Mouse (Mus musculus) c-Kit-positive CD71-negative TER-119-negative erythroid progenitor cells, embryonic 14.5 days (primary cell): ENCODE measurements around the gene Arrb1.

Experiments used
- DNase-seq: peaks from one replicate; pipeline ENCODE4 v3.0.0-alpha.2; 2013; ENCODE audit warnings: low read depth

Arrb1 gene

DNA sequence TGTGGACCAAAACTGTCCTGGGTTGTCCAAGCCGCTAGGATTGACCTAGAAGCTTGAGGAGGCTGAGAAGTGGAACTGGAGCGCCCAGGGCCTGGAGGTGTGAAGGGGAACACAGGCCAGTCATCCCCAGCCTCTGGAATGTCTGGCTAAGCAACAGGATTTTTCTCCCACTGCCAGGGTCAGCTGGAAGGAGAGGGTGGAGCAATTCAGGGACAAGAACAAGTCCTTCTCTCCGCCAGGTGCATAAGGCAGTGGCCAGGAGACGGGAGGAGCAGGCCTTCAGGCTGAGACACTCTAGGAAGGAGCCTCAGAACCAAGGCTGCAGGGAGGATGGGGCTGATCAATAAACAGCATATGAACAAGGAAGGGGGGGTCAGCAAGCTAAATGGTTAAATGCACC lies 3.2 kb downstream of the Arrb1 start:
- DNase-seq: no peak

DNA sequence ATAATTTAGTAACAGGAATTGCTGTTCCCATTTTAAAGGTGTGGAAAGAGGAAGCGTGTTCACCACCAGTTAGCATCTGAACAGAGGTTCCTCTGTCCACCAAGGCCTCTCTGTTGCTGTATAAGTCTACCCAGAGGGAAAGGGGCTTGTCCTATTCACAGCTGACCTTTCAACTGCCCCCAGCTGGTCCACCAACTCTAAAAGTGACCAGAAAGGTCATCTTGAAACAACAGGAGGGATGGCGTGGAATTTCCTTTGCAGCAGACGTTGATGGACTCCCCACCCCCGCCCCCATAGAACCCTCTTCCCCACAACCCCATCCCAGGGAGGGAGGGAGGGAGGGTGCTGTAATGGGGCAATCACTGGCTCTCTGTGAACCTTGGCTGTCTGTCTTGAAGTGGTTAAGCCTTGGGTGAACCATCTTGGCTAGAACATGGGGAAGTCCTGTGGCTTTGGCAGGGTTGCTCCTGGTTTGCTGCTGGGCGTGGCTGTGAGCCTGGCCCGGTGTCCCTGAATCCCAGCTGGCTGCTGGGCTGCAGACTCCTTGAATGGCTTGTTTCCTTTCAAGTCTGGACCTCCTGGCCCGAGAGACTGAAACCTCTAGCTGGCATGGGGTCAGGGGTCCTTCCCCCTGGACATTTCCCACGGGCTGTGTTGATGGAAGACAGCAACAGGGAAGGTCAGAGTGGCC lies 4.1 kb downstream of the Arrb1 start:
- DNase-seq: no peak

DNA sequence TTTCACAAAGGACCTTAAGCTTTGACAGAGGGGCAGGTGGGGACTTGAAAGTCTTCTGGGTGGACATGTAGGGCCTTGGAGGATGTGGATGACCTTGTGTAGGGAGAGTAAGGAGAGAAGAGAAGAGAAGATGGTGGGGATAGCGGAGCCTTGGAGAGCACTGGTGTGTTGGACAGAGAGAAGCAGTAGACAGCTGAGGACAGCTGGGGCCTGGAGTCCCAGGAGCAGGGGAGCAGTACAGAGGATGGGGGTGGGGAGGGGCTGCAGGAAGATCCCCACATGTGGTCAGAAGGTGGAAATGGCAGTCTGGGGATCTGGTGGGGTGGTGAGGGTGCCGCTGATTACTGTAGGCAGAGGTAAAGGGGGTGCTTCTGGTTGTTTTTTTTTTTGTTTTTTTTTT lies 4.8 kb downstream of the Arrb1 start:
- DNase-seq: no peak

DNA sequence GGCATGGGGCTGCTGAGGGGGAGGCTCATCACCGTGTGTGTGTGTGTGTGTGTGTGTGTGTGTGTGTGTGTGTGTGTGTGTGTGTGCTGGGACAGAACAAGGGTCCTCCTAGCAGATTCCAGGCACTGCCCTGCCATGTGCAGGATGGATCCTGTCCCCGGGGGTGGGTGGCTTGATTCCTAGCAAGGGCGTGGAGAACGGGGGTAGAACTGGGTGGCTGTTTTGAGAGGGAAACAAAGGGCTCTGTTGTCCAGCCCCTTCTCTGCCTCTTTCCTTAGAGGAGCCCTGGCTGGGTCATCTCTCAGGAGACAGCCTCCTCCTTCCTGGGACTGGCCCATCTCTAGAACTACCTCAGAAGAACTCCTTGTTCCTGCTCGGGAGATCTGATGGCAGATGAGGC lies 5.9 kb downstream of the Arrb1 start:
- no peak for DNase-seq

DNA sequence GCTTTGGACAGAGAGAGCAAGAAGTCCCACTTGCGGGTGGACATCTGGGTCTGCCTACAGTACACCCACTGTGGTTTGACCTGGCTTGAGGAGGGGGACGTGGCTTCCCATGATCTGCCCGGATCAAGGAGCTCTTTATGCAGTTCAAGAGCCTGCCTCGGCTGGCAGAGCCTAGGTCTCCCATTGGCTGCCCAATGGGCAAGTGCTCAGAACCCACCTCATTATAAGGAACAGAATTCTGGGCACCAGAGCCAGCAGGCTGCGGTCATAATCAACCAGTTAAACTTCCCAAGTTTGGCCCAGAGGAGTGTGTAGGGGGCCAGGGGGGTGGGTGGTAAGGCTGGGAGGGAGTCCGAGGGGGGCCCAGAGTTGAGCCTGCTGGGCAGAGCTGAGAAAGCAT lies 9.0 kb downstream of the Arrb1 start:
- no peak for DNase-seq

DNA sequence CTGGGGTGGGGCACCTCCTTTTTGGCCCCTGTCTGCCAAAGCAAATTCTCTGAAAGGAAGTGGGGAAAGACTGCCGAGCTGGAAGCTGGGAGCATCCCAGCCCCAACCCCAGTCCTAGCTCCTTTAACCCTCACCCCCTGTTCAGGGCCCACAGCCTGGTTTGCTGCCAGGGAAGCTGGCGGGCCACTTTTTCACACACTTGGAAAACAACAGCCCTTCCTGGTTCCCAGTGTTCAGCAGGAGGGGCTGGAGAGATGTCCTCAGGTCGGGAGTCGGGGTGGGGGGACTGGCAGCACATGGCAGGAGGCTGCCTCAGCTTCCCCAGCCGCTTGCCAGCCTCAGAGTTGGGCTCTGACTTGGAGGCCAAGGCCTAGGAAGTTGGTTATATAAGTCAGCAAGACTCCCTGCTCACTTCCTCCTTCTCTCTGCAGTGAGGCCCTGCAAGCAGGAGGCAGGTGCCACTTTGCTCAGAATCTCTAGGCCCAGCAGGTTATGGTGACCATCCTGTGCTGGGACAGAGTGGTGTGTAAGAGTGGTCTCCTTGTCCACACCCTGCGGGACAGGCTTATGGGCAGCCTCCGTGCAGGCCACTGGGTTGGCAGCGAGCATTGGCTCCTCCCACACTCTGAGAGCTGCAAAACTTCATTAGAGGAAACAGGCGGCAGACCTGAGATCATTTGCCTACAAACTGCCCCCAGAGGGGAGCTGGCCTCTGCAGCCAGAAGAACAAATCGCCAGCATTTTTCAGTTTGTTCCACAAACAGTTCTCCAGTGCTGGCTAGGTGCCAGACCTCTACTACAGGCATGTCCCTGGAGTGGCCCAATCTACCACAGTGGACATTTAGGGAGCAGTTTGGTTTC lies 10.8 kb downstream of the Arrb1 start:
- DNase-seq: no peak

DNA sequence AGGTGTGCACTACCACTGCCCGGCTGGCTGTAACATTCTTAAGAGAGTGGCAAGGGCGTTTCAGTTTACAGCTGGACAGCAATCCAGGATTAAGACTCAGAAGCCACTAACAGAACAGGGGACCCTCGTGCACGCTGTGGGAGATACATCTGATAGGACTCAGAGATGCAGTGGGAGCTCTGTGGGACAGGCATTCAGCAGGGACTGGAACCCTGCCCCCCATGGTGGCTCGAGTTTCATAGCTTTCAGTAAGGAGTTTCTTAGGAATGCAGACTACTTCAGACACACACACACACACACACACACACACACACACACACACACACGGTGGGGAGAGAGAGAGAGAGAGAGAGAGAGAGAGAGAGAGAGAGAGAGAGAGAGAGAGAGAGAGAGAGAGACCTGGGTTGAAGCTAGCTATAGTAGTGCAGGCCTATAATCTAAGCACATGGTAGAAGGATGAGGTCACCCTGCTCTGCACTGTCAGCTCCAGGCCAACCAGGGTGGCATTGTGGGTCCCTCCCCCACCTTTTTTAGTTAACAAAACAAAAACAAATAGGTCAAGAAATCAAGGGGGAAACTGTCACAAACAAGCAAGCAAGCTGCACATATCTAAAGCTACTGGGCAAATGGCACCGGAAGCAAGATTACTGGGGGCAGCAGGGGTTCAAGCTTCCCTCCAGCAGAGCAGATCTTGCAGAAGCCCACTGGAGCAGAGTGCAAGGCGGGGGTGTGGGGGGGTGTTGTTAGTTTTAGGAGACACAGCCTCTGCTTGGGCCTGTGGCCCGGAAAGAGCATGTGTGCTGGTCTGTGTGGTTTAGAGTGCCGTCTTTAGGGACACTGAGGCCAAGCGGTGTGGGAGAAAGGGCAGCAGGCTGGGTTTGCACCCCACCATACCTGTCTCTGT lies 12.6 kb downstream of the Arrb1 start:
- DNase-seq: no peak

DNA sequence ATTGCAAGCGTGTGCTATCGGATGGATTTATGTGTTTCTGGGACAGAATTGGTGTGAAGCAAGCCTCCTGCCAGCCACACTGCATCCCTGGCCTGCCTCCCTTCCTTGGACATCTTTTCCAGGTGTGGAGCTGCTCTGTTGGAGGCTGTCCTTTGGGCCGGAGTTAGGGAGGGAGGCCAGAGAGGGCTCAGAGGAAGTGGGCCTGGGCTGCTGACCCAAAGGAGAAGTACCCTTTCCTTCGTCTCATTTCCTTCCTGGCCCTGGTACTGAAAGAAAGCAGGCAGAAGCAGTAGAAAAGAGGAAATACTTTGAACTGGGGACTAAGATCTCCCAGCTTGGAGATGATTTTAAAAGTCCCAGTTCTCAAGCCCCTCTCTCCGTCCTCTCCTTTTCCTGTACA lies 14.4 kb downstream of the Arrb1 start:
- DNase-seq: no peak

DNA sequence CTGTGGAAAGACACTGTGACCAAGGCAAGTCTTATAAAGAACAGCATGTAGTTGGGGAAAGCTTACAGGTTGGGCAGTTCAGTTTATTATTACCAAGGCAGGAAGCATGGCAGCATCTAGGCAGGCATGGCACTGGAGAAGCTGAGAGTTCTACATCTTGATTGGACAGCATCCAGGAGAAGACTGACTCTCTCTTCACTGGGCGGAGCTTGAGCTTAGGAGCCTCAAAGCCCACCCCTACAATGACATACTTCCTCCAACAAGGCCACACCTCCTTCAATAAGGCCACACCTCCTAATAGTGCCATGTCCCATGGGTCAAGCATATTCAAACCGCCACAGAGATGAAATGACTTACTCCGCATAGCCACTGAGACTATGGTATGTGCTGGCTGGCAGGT lies 16.4 kb downstream of the Arrb1 start:
- no peak for DNase-seq

DNA sequence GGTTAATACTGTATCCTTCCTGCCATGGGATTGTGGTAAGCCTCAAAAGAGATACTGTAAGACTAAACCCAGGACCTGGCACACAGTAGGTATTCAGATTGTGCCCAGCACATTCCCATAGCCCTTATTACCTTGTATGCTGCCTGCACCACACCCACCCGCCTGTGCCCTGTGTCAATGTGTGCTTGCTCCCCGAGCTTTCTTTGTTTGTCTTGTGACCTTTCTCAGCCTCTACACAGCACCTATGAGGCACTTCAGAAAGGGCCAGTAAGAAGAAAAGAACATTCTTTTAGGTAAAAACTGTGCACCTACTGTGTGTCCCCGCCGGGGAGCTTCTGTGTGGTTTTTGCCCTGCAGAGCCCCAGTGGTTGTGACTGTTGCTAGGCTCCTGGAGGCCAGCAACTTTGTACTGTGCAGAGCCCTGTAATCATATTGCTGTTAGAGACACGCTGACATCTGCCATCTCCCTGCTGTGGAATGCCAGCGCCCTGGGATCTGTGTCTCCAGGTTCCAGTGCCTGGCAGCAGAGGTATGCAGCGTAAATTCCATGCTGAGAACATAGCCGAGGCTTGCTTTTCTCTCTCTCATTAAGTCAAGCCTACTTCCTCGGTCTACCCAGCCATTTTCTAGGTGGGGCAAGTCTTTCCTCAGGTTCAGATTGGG lies 18.1 kb downstream of the Arrb1 start:
- DNase-seq: no peak

DNA sequence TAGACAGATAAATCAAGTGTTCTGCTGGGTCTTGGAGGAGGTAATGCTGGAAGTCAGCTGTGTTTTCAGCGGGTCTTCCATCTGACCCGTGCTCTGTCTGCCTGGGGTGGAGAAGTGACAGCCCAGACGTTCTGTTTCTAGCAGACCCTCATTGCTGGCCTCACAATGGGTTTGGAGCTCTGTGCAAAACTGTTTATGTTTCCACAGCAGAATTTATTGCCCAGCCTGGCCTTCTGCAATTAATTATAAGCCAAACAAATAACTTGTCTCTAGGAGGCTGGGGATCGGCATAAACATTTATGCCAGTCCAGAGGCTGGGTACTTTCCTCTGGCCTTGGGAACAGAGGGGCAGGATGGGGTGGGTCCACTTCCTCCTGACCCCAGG lies 18.6 kb downstream of the Arrb1 start:
- no peak for DNase-seq

DNA sequence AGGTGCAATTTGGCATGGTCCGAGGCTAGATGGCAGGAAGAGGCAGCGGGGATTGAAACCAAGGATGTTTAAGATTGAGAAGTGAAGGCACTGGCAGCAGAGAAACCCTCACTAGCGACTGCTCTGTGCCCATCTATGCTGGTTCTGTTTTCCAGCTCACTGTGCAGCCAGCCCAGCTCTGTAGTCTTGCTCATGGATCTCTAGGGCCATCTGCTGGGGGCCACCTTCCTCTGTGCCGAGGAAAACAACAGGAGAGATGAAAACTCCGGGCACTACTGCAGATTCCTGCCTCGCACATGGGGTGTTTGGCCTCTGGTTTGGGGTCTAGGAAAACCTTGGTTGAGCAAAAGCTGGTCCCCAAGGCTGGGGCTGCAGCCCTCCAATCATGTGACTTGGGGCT lies 20.6 kb downstream of the Arrb1 start:
- no peak for DNase-seq

DNA sequence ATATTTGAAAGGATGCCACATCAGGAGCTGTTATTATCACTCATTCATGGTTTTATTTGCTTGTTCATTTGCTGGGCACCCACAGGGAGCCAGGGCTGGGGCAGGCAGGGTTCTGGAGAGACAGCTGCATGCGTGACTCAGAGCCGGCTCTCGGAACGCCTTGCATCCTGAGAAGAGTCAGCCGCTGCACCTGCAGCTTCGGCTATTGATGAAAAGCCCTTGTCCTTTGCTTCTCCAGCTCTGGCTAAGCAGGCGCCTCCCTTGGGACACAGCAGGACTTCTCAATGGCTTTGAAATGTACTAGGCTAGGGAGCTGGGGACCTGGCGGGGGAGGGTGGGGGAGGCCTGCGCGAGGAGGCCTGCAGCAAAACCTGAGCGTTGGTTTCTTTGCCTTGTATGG lies 23.8 kb downstream of the Arrb1 start:
- DNase-seq: no peak

DNA sequence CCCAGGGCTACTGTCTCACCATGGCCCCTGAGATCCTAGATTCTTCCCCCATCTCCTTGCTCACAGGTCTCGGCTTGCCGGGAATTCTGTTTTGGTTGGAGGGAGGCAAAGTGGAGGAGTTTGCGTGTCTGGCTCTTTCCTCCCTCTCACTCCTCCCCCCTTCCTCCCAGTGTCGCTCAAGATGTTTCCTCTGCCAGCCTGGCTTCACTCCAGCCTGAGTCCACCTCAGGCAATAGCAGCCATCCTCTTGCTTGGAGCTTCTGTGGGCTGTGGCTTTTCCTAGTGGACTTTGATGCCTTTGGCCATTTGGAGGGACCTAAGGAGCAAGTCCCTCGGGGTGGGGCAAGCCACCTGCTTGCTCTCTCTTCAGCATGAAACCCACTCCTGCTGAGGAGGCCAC lies 27.2 kb downstream of the Arrb1 start:
- DNase-seq: no peak

DNA sequence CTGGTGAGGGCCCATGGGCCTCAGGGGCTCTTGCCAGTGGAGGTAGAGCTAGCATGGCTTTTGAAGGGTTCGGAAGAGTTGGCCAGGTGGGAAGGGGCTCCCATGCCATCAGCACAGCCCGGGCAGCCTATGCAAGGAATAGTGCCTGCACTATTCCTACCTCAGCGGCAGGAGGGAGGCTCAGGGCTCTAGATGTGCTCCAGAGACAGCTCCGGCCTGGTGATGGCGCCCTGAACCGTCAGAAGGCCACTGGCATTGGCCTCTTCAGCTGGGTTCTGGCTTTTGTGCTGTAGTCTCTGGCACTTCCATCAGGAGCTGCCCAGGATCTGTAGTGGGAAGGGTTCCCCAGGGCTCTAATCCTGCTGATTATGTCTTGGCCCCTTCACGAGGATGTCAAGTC lies 28.0 kb downstream of the Arrb1 start:
- no peak for DNase-seq

DNA sequence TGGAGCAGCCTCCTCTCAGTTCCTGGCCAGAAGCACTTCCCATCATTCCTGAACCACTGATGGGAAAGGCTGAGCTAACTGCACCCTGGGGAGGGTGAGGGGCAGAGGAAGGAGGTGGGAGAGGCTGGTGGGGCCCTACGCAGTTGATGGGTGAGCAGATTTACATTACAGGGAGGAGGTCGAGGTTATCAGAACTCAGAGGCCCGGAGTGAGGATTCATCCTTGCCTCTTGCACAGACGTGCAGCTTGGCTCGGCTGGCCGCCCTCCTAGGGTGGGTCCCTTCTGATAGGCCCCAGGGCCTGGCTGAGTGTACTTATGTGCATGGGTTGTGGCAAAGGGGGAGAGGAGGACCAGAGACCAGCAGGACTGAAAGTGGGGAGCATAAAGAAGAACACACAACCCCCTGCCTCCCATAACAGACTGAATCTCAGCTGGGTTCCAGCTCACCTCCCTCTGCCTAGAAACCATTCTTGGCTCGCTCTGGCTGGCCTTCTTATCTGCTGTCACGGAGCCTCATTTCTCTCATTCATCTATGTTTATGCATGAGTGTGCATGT lies 30.1 kb downstream of the Arrb1 start:
- no peak for DNase-seq

DNA sequence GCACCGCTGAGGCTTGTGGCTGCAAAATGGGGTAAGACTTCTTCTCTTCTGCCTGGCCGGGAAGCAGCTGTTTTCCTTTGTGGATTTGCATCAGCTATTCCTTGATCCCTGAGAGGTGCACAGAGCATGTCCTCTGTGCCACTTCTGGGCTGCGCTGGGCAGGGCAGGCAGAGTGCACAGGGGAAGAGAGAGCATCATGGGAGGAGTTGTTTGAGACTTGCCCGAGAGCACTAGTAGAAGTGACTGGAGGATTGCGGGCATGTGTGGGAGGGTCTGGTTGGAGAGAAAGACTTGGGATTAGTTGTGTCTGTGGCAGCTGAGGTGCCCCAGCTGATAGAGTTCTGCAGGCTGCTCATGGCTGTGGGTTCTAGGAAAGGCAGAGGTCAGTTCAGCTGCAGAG lies 35.4 kb downstream of the Arrb1 start:
- no peak for DNase-seq

DNA sequence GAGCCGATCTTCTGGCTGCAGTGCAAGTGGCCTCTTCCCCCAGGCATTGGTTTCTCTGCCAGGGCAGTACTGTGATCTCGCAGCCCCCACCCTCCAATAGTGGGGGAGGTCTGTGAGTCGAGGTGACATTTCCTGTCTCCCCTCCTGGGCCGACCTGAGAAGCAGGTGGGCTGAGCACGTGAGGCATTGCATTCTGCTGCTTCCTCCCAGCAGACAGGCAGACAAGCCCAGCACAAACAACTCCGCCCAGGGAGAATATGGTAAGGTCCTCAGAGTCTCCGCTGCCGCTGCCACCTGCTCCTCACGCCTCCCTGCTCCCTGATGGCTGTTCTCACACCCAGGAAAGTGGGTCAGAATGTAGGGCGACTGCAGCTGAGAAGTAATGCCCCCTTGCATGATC lies 37.7 kb downstream of the Arrb1 start:
- no peak for DNase-seq

DNA sequence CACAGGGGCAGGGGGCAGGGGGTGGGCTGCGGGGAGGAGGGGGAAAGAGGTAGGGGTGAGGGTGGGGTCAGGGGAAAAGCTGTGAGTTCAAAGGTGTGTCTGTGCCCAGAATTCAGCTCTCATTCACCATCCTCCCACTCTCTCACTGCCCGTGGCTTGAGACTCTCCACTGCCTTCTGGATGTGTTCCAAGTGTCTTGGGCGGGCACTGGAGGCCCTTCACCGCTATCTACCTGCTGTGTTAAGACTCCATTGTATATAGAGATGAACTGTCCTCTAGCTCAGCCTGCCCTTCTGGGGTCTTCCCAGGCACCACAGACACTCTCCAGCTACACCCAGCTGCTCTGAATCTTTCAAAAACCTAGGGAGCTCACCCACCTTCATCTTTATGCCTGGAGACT lies 38.1 kb downstream of the Arrb1 start:
- DNase-seq: no peak

DNA sequence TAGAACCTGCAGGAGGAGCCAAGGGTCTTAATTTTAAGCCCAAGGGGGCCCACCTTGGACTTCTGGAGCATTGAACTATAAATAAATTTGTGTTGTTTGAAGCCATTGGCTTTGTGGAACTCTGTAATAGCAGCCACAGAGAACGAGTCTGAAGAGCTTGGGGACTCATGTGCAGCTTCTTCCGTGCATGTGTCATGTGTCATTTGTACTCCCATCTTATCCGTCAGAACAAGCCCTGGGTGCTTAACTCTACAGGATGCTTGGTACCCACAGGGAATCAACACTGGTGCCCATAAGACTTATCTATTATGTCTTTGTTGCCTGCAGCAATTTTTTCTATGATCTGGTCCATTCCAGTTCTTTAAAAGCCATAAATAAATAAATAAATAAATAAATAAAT lies 43.0 kb downstream of the Arrb1 start:
- no peak for DNase-seq

DNA sequence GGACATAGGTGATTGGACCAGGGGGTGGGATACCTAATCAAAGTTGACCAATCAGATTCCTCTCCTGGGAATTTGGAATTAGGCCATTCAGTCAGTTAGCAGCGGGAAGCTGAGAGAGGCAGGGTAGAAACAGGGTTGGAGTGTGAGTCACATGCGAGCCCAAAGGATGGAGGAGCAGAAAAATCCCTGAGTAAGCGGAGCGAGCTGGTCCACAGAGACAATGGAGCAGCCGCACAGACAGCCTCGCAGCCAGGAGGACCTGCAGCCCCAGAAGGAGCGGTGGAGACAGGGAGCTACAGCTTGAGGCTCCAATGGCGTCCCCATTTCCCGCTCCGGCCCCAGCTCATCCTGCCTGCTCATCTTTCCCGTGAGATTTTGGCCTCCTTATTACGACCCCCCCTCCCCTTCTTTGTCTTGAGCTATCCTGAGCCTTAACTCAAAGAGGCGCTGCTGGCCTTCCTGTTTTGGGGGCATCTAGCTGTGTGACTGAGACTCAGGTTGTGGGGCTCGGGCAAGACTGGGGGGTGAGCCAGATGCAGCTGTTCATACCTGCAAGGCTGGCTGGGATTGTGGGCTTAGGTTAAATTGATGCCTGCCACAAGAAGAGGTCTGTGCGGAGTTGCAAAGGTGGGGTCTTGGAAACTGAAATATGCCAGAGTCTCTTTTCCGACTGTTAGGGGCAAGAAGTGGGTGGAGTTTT lies 44.4 kb downstream of the Arrb1 start:
- no peak for DNase-seq
